Comparison of ENCODE assay signal across 26 mouse cellular contexts in the genomic region with DNA sequence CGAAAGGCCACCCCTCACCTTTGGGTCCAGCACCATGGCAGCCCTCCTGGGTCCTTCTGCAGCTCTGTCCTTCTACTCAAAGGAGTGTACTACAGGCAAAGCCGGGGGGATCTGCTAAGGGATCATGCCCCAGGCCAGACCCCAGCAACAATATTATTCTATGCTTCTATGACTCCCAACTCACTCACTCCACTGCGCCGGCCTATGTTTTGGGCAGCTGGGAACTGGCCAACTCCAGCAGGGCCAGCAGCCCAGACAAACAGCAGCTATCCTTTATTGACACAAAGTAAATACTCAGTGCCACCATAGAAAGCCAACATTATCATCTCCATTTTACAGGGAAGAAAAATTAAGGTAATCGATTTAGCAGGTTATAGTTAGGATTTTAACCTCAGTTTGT.
DNase-seq lines count a peak whose midpoint lies in the region; ATAC-seq and TF ChIP-seq lines count a peak whose summit lies in the region.
"Had no signal": no experiment of that assay in that cellular context is flagged by ENCODE, and none has a peak within 500 bp of the region (broad histone marks: within the 10 kb centered on the region; RNA-seq: fewer than 3 reads in every experiment).

No protein-coding gene starts in this region.

- no peaks in the 10 kb centered on the region for H3K36me3 ChIP-seq in liver, postnatal 0 days (replicated peaks; ENCODE audit: insufficient read depth, low read length)
- H3K36me3 ChIP-seq in liver, embryonic 11.5 days (ENCODE audit: control insufficient read depth, insufficient read depth, low read length), result no peaks in the 10 kb centered on the region
- H3K36me3 ChIP-seq in embryonic facial prominence, embryonic 10.5 days (replicated peaks), result 0 out of 2 replicates have a peak, but pooled peaks cover 3% of the 10 kb centered on the region
- H3K36me3 ChIP-seq in limb, embryonic 14.5 days (ENCODE audit: control insufficient read depth, insufficient read depth, low read length), result no peaks in the 10 kb centered on the region
- H3K36me3 ChIP-seq: embryonic facial prominence, embryonic 15.5 days; midbrain, embryonic 10.5 days; neural tube, embryonic 13.5 days had no signal

- no peak overlapping the region for H3K27ac ChIP-seq in liver, postnatal 0 days (ENCODE audit: low read depth)
- H3K27ac ChIP-seq in liver, embryonic 11.5 days (ENCODE audit: low read depth, low read length), result no peak overlapping the region
- H3K27ac ChIP-seq in embryonic facial prominence, embryonic 10.5 days (replicated peaks), result peak overlapping the region; percentile 14; the same call in 1 of the 2 replicates
- H3K27ac ChIP-seq in limb, embryonic 14.5 days (replicated peaks; ENCODE audit: low read depth, low read length), result no peak overlapping the region
- H3K27ac ChIP-seq: embryonic facial prominence, embryonic 15.5 days; layer of hippocampus, adult 2 months; liver, embryonic 14.5 days; macrophage; midbrain, embryonic 10.5 days; neural tube, embryonic 13.5 days had no signal

- H3K9ac ChIP-seq in liver, postnatal 0 days (replicated peaks), result no peak overlapping the region
- no peak overlapping the region for H3K9ac ChIP-seq in liver, embryonic 11.5 days (ENCODE audit: low read depth, low read length)
- no peak overlapping the region for H3K9ac ChIP-seq in limb, embryonic 14.5 days (ENCODE audit: low read depth, low read length, severe bottlenecking)
- H3K9ac ChIP-seq: embryonic facial prominence, embryonic 15.5 days; liver, embryonic 14.5 days; neural tube, embryonic 13.5 days had no signal

- no peak overlapping the region for H3K4me2 ChIP-seq in liver, postnatal 0 days (ENCODE audit: low read depth, low read length)
- no peak overlapping the region for H3K4me2 ChIP-seq in liver, embryonic 11.5 days
- H3K4me2 ChIP-seq in limb, embryonic 14.5 days (replicated peaks; ENCODE audit: low read depth, low read length, severe bottlenecking), result no peak overlapping the region
- H3K4me2 ChIP-seq: embryonic facial prominence, embryonic 15.5 days; heart, embryonic 11.5 days; neural tube, embryonic 13.5 days had no signal

- no peaks in the 10 kb centered on the region for H3K9me3 ChIP-seq in liver, postnatal 0 days (ENCODE audit: low read length)
- H3K9me3 ChIP-seq in liver, embryonic 11.5 days (ENCODE audit: control insufficient read depth, low read length), result no peaks in the 10 kb centered on the region
- no peaks in the 10 kb centered on the region for H3K9me3 ChIP-seq in embryonic facial prominence, embryonic 10.5 days
- no peaks in the 10 kb centered on the region for H3K9me3 ChIP-seq in limb, embryonic 14.5 days (ENCODE audit: control insufficient read depth, low read length)
- H3K9me3 ChIP-seq: embryonic facial prominence, embryonic 15.5 days; midbrain, embryonic 10.5 days; neural tube, embryonic 13.5 days had no signal

- TF ChIP-seq CTCF in liver, postnatal 0 days (IDR thresholded peaks at IDR 0.05; ENCODE audit: low read depth), result no peak

- no peak overlapping the region for H3K4me3 ChIP-seq in liver, postnatal 0 days (ENCODE audit: low read depth, low read length)
- H3K4me3 ChIP-seq in liver, embryonic 11.5 days (ENCODE audit: low read depth, low read length), result no peak overlapping the region
- no peak overlapping the region for H3K4me3 ChIP-seq in embryonic facial prominence, embryonic 10.5 days
- H3K4me3 ChIP-seq in limb, embryonic 14.5 days (replicated peaks; ENCODE audit: low read length), result no peak overlapping the region
- H3K4me3 ChIP-seq: embryonic facial prominence, embryonic 15.5 days; layer of hippocampus, adult 2 months; midbrain, embryonic 10.5 days; myocyte; neural tube, embryonic 13.5 days had no signal

- H3K4me1 ChIP-seq in liver, postnatal 0 days (ENCODE audit: insufficient read depth), result no peaks in the 10 kb centered on the region
- H3K4me1 ChIP-seq in liver, embryonic 11.5 days (replicated peaks; ENCODE audit: control insufficient read depth, insufficient read depth, low read length), result no peaks in the 10 kb centered on the region
- H3K4me1 ChIP-seq in embryonic facial prominence, embryonic 10.5 days, result no peaks in the 10 kb centered on the region
- H3K4me1 ChIP-seq in limb, embryonic 14.5 days (ENCODE audit: control insufficient read depth, insufficient read depth, low read length), result peaks cover 30% of the 10 kb centered on the region
- H3K4me1 ChIP-seq: embryonic facial prominence, embryonic 15.5 days had no signal

- DNase-seq in heart, postnatal 4 days, result peak; percentile 30
- no peak for DNase-seq in heart, adult 8-10 months (ENCODE audit: low spot score)
- peak; percentile 22 for DNase-seq in liver, postnatal 0 days
- DNase-seq in liver, embryonic 11.5 days (ENCODE audit: low spot score), result no peak
- no peak for DNase-seq in embryonic facial prominence, embryonic 10.5 days (ENCODE audit: low spot score)
- DNase-seq in limb, embryonic 14.5 days (ENCODE audit: low spot score), result no peak
- no peak for DNase-seq in adrenal gland, postnatal 14 days
- DNase-seq in frontal cortex, postnatal 10 days (ENCODE audit: low spot score in 2 of 2), result no peak
- DNase-seq: cerebellum, adult 18-20 months; cerebellum, postnatal 25 days; gastrocnemius, postnatal 10 days; kidney, adult 11 months; retina, postnatal 1 day; right cerebral cortex, postnatal 25 days; spleen, adult 18-20 months had no signal

- no peaks in the 10 kb centered on the region for H3K27me3 ChIP-seq in liver, postnatal 0 days (ENCODE audit: insufficient read depth, low read length)
- no peaks in the 10 kb centered on the region for H3K27me3 ChIP-seq in liver, embryonic 11.5 days (replicated peaks; ENCODE audit: control insufficient read depth, insufficient read depth, low read length)
- no peaks in the 10 kb centered on the region for H3K27me3 ChIP-seq in embryonic facial prominence, embryonic 10.5 days (replicated peaks; ENCODE audit: low read depth, poor library complexity, severe bottlenecking)
- no peaks in the 10 kb centered on the region for H3K27me3 ChIP-seq in limb, embryonic 14.5 days (ENCODE audit: control insufficient read depth, insufficient read depth, low read length)
- H3K27me3 ChIP-seq: embryonic facial prominence, embryonic 15.5 days; neural tube, embryonic 13.5 days had no signal

- TF ChIP-seq EP300 in liver, postnatal 0 days (IDR thresholded peaks at IDR 0.05; ENCODE audit: low read depth), result no peak

- TF ChIP-seq POLR2A in limb, embryonic 14.5 days (IDR thresholded peaks at IDR 0.05; ENCODE audit: borderline replicate concordance, extremely low read depth, insufficient read depth, insufficient read length), result no peak

- 72% methylated on average over 5 of the region's 5 CpGs for WGBS in liver, postnatal 0 days (ENCODE audit: insufficient replicate concordance)
- 75% methylated on average over 5 of the region's 5 CpGs for WGBS in liver, embryonic 11.5 days
- WGBS in embryonic facial prominence, embryonic 10.5 days, result 87% methylated on average over 5 of the region's 5 CpGs
- 57% methylated on average over 5 of the region's 5 CpGs for WGBS in limb, embryonic 14.5 days

- ATAC-seq in liver, postnatal 0 days, result no peak
- no peak for ATAC-seq in liver, embryonic 11.5 days (replicated peaks; ENCODE audit: low FRiP score)
- ATAC-seq in limb, embryonic 14.5 days (ENCODE audit: low FRiP score, low read depth), result peak; percentile 47; the same call in 1 of the 2 replicates
- ATAC-seq: CD4-positive, CD25-positive, alpha-beta regulatory T cell, adult 4 months; forebrain, embryonic 14.5 days; midbrain, embryonic 16.5 days had no signal

Comparison
In these comparisons a context has a peak if more than half of its experiments do, and no peak if none do; other contexts are left out.
1. DNase-seq: peak in heart, postnatal 4 days (single experiment) and liver, postnatal 0 days (single experiment); none in heart, adult 8-10 months (single experiment), liver, embryonic 11.5 days (single experiment), embryonic facial prominence, embryonic 10.5 days (single experiment), limb, embryonic 14.5 days (single experiment), adrenal gland, postnatal 14 days (single experiment) and frontal cortex, postnatal 10 days (0 of 2).